Mouse (Mus musculus) CH12.LX (cell line): ENCODE measurements around the gene Plcd4. TPM values are rescaled to one million over a fixed set of nuclear protein-coding genes. Genes with fewer than 3 reads are reported as not detected.
"Not testable (repeated sequence)": the region's sequence is repeated elsewhere in the genome, so short reads cannot be mapped to it uniquely, and the experiment has no call there.

Experiments
- DNase-seq: peaks from one replicate; pipeline ENCODE4 v3.0.0-alpha.2; 2013; ENCODE audit errors: extremely low read depth
- H3K27ac ChIP-seq: 2 replicates; pipeline ENCODE4 v1.5.1; 2012; ENCODE audit warnings: low read depth, mild to moderate bottlenecking, control low read depth, moderate library complexity; ENCODE audit not compliant: insufficient read depth
- H3K27me3 ChIP-seq: replicated peaks from 2 replicates; pipeline ENCODE3; 2012; ENCODE audit warnings: inconsistent platforms
- H3K36me3 ChIP-seq, 2 experiments: replicated peaks in 1 of 2; 2 replicates each; pipeline versions ENCODE3 to v1.6.1; 2012; ENCODE audit warnings: inconsistent platforms in 1 of 2, low read length in 1 of 2, mild to moderate bottlenecking in 1 of 2, mixed read lengths in 1 of 2, moderate library complexity in 1 of 2; ENCODE audit not compliant: control insufficient read depth in 1 of 2, insufficient read depth in 1 of 2
- H3K4me1 ChIP-seq, 2 experiments: 2 replicates each; pipeline ENCODE4 v1.6.1; 2012; ENCODE audit warnings: inconsistent platforms in 1 of 2, moderate library complexity in 1 of 2; ENCODE audit not compliant: insufficient read depth in 2 of 2, control insufficient read depth in 1 of 2
- H3K4me2 ChIP-seq: 2 replicates; pipeline ENCODE4 v1.6.1; 2012; ENCODE audit warnings: low read depth, mild to moderate bottlenecking, control low read depth; ENCODE audit not compliant: poor library complexity, insufficient read depth, severe bottlenecking
- H3K4me3 ChIP-seq, 3 experiments: fragments of 150-350 bp in 1 of 3; sonication (generic) in 1 of 3; replicated peaks in 1 of 3; 2 replicates each; pipeline versions ENCODE3 to v1.5.1; 2011 to 2012; ENCODE audit warnings: low read depth in 2 of 3, low read length in 2 of 3, mild to moderate bottlenecking in 2 of 3, moderate library complexity in 2 of 3, control low read depth in 1 of 3, improper control_type of control experiment in 1 of 3, inconsistent platforms in 1 of 3, mixed read lengths in 1 of 3; ENCODE audit not compliant: poor library complexity in 1 of 3
- H3K79me2 ChIP-seq: replicated peaks from 2 replicates; pipeline ENCODE4 v1.6.1; 2012; ENCODE audit warnings: mild to moderate bottlenecking, moderate library complexity; ENCODE audit not compliant: control insufficient read depth, poor library complexity, insufficient read depth, severe bottlenecking; ENCODE audit errors: extremely low read depth
- H3K9ac ChIP-seq: 2 replicates; pipeline ENCODE4 v1.6.1; 2012; ENCODE audit warnings: low read depth, mild to moderate bottlenecking, control low read depth, moderate library complexity; ENCODE audit not compliant: insufficient read depth
- H3K9me3 ChIP-seq: replicated peaks from 2 replicates; pipeline ENCODE3; 2012; ENCODE audit warnings: low read length, inconsistent platforms, mixed read lengths
- CHD1 ChIP-seq: IDR thresholded peaks from 2 replicates; pipeline ENCODE4 v1.6.1; 2012; ENCODE audit warnings: low read depth, low read length, improper control_type of control experiment, inconsistent platforms
- CTCF ChIP-seq, 2 experiments: IDR thresholded peaks in 1 of 2; conservative IDR thresholded peaks in 1 of 2; 2 replicates each; pipeline ENCODE4 v1.5.1; 2011 to 2012; ENCODE audit warnings: low read depth in 2 of 2, low read length in 2 of 2, improper control_type of control experiment in 1 of 2, inconsistent platforms in 1 of 2, mild to moderate bottlenecking in 1 of 2, moderate library complexity in 1 of 2
- HCFC1 ChIP-seq: IDR thresholded peaks from 2 replicates; pipeline ENCODE4 v1.6.1; 2012; ENCODE audit warnings: low read depth, mild to moderate bottlenecking, inconsistent platforms, low read length, improper control_type of control experiment
- IRF4 ChIP-seq: IDR thresholded peaks from 2 replicates; pipeline ENCODE4 v1.6.1; 2014; ENCODE audit warnings: low read depth, mild to moderate bottlenecking, inconsistent platforms, low read length, improper control_type of control experiment
- MEF2A ChIP-seq: IDR thresholded peaks from 2 replicates; pipeline ENCODE4 v1.6.1; 2014; ENCODE audit warnings: low read depth, mild to moderate bottlenecking, inconsistent platforms, low read length, improper control_type of control experiment, borderline replicate concordance
- MXI1 ChIP-seq: IDR thresholded peaks from 2 replicates; pipeline ENCODE4 v1.6.1; 2011; ENCODE audit warnings: mild to moderate bottlenecking, low read depth, low read length, improper control_type of control experiment
- NELFE ChIP-seq: IDR thresholded peaks from 2 replicates; pipeline ENCODE4 v1.6.1; 2011; ENCODE audit warnings: low read depth, low read length, improper control_type of control experiment
- PAX5 ChIP-seq: IDR thresholded peaks from 2 replicates; pipeline ENCODE4 v1.6.1; 2012; ENCODE audit warnings: low read length, inconsistent platforms, mixed read lengths
- TCF12 ChIP-seq: IDR thresholded peaks from 2 replicates; pipeline ENCODE4 v1.6.1; 2014; ENCODE audit warnings: low read depth, mild to moderate bottlenecking, inconsistent platforms, low read length, improper control_type of control experiment
- USF1 ChIP-seq: IDR thresholded peaks from 2 replicates; pipeline ENCODE4 v1.6.1; 2014; ENCODE audit warnings: low read depth, mild to moderate bottlenecking, inconsistent platforms, low read length, improper control_type of control experiment
- ZC3H11A ChIP-seq: IDR thresholded peaks from 2 replicates; pipeline ENCODE4 v1.6.1; 2012; ENCODE audit warnings: low read depth, mild to moderate bottlenecking, inconsistent platforms, low read length, improper control_type of control experiment
- dilution Hi-C: fragments of 300-500 bp; cut with MboI; formaldehyde crosslinking; loops from 2 replicates; pipeline ENCODE4 v1.14.3; 2020; ENCODE audit warnings: low sequenced_read_pairs; ENCODE audit not compliant: extremely low pct_unique_long_range_greater_than_20kb, extremely low pct_ligation_motif_present
- in situ Hi-C: fragments of 300-500 bp; cut with MboI; formaldehyde crosslinking; loops from 3 replicates; pipeline ENCODE4 v1.14.3; 2019; ENCODE audit warnings: low sequenced_read_pairs, low pct_ligation_motif_present, low pct_unique_long_range_greater_than_20kb, mixed read lengths
- polyA plus RNA-seq: library from polyadenylated mRNA; unstranded; fragments of >175 nt; gene quantifications from 2 replicates; pipeline ENCODE4 v1.2.1, GENCODE M21; 2012; ENCODE audit warnings: low read depth; ENCODE audit not compliant: insufficient read length
- total RNA-seq, 2 experiments: library from RNA; depleted of rRNA; stranded (reverse); fragments of 300-350 nt in 1 of 2; fragments of >200 nt in 1 of 2; gene quantifications; 2 replicates each; pipeline ENCODE4 v1.2.3; 2012 to 2014

Plcd4 gene
- total and polyA plus RNA-seq, 3 experiments, result 0.21 to 0.97 TPM; not detected in 1

DNA sequence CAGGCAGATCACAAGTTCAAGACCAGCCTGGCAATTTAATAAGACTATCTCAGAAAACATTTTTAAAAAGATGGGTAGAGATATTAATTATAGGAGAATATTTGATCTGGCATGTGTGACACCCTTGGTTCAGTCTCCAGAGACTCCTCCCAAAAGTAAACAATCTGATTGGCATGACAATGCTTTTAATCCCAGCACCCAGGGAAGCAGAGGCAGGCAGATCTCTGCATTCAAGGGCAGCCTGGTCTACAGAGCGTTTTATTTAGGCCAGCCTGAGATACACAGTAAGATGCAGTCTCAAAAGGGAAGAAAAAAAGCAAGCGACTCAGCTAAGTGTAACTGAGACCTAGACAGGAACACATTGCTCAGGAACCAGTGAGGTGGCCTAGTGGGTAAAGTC lies 34.9 kb upstream of the Plcd4 start:
- Histone ChIP-seq H3K27me3 (no peaks in the 10 kb centered on the region), H3K4me1 (peaks cover 8 to 39% of the 10 kb centered on the region in 2 experiments; a peak in 3 of 4 replicates), H3K36me3 (peaks cover 4 to 29% of the 10 kb centered on the region in 2 experiments), H3K4me3 (peak overlapping the region; percentile 85 to 90 (median 87)), H3K9ac (peak overlapping the region; percentile 75), H3K79me2 (peaks cover 74% of the 10 kb centered on the region), H3K9me3 (no peaks in the 10 kb centered on the region), H3K4me2 (peak overlapping the region; percentile 92), H3K27ac (no peak overlapping the region)
- dilution Hi-C loops, result no loop called here
- in situ Hi-C loops, result no loop called here
- peak; percentile 9 for DNase-seq
- TF ChIP-seq CTCF (conservative IDR thresholded peaks at IDR 0.05 in 1 of 2, IDR thresholded peaks at IDR 0.05 in 1 of 2; ENCODE audit: low read depth in 2 of 2, low read length in 2 of 2) (no peak), PAX5 (no peak), USF1 (no peak), ZC3H11A (no peak), MXI1 (0 out of 2 replicates have a peak, but pooled peaks have one; percentile 22), TCF12 (no peak)
- TF ChIP-seq, all 38 proteins: peak for 1

DNA sequence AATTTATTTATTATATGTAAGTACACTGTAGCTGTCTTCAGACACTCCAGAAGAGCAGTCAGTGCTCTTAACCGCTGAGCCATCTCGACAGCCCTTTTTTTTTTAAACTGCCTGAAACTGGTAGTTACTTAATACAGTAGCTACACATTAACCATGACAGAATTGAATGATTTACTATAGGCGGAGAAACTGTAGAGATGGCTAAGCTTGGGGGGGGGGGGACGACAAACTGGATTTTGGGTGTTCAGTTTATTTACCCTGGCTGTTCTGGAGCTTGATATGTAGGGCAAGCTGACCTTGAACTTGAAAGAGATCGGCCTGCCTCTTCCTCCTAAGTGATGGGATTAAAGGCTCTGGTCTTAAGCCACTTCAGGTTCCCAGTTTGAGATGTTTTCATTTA lies 31.4 kb upstream of the Plcd4 start:
- Histone ChIP-seq H3K79me2 (peaks cover 78% of the 10 kb centered on the region), H3K27me3 (no peaks in the 10 kb centered on the region), H3K9me3 (no peaks in the 10 kb centered on the region), H3K4me3 (no peak overlapping the region), H3K36me3 (peaks cover 11 to 51% of the 10 kb centered on the region in 2 experiments), H3K27ac (no peak overlapping the region), H3K4me1 (peaks cover 8 to 29% of the 10 kb centered on the region in 2 experiments; a peak in 3 of 4 replicates), H3K4me2 (no peak overlapping the region), H3K9ac (no peak overlapping the region)
- in situ Hi-C loops (no loop called here), dilution Hi-C loops (no loop called here)
- no peak for TF ChIP-seq MEF2A
- TF ChIP-seq HCFC1, result no peak
- no peak for TF ChIP-seq CHD1
- TF ChIP-seq NELFE, result no peak
- no peak for TF ChIP-seq IRF4
- no peak for DNase-seq

- DNase-seq, H3K4me2 ChIP-seq, H3K4me3 ChIP-seq, dilution Hi-C loops, H3K27me3 ChIP-seq, H3K9ac ChIP-seq, H3K27ac ChIP-seq, in situ Hi-C loops, H3K9me3 ChIP-seq: not testable (repeated sequence)
- H3K4me1 ChIP-seq, result peaks cover 5 to 22% of the 10 kb centered on the region in 2 experiments; a peak in 3 of 4 replicates
- H3K79me2 ChIP-seq, result peaks cover 66% of the 10 kb centered on the region
- H3K36me3 ChIP-seq, result peaks cover 15 to 59% of the 10 kb centered on the region in 2 experiments
These were observed 29.7 kb upstream of the Plcd4 start for GRCm38 (mm10) chr1:74512999-74513398.
